23 mouse cellular contexts compared by ENCODE assay signal in genomic region chr14:62346570-62346969, GRCm38 (mm10). TPM values are rescaled to one million over a fixed set of nuclear protein-coding genes. Genes with fewer than 3 reads are reported as not detected.
A peak's percentile ranks its signal among the peaks of the same experiment; 100 is the strongest.
DNase-seq lines count a peak whose midpoint lies in the region; ATAC-seq and TF ChIP-seq lines count a peak whose summit lies in the region.
"Had no signal": no experiment of that assay in that cellular context is flagged by ENCODE, and none has a peak within 500 bp of the region (broad histone marks: within the 10 kb centered on the region; RNA-seq: fewer than 3 reads in every experiment).

No protein-coding gene starts in this region.

- H3K9me3 ChIP-seq in midbrain, embryonic 11.5 days (ENCODE audit: control insufficient read depth, low read length): no peaks in the 10 kb centered on the region
- H3K9me3 ChIP-seq in midbrain, postnatal 0 days (ENCODE audit: low read length): no peaks in the 10 kb centered on the region
- H3K9me3 ChIP-seq: embryonic facial prominence, embryonic 10.5 days; heart, embryonic 15.5 days; midbrain, embryonic 10.5 days; neural tube, embryonic 12.5 days; stomach, embryonic 15.5 days had no signal

- no peaks in the 10 kb centered on the region for H3K27me3 ChIP-seq in midbrain, embryonic 11.5 days (ENCODE audit: control insufficient read depth, insufficient read depth, low read length)
- no peaks in the 10 kb centered on the region for H3K27me3 ChIP-seq in midbrain, postnatal 0 days (ENCODE audit: insufficient read depth, low read length)
- H3K27me3 ChIP-seq: heart, embryonic 15.5 days; neural tube, embryonic 12.5 days; stomach, embryonic 15.5 days had no signal

- H3K9ac ChIP-seq in midbrain, embryonic 11.5 days (ENCODE audit: low read length): no peak overlapping the region
- H3K9ac ChIP-seq in midbrain, postnatal 0 days (replicated peaks; ENCODE audit: low read length, poor library complexity, severe bottlenecking): no peak overlapping the region
- H3K9ac ChIP-seq: heart, embryonic 15.5 days; liver, postnatal 0 days; neural tube, embryonic 12.5 days; stomach, embryonic 15.5 days had no signal

- peak; percentile 63 for DNase-seq in heart, adult 11 months
- DNase-seq in heart, adult 18-20 months: no peak
- peak; percentile 60 for DNase-seq in midbrain, embryonic 11.5 days (ENCODE audit: low spot score, missing footprints)
- DNase-seq in midbrain, postnatal 0 days (ENCODE audit: low spot score): no peak
- no peak for DNase-seq in liver
- DNase-seq in left cerebral cortex, postnatal 4 days: no peak
- DNase-seq: adrenal gland, postnatal 10 days; gastrocnemius, postnatal 14 days; heart, postnatal 36 days; liver, postnatal 0 days; right cerebral cortex, adult 18-20 months; thymus, postnatal 25 days had no signal

- intact Hi-C loops in left cerebral cortex, postnatal 4 days (cut with DNase I): no loop called here

- H3K4me3 ChIP-seq in midbrain, embryonic 11.5 days (ENCODE audit: low read depth, low read length): no peak overlapping the region
- H3K4me3 ChIP-seq in midbrain, postnatal 0 days (ENCODE audit: low read depth, low read length): no peak overlapping the region
- peak overlapping the region; percentile 26; the same call in 1 of the 2 replicates for H3K4me3 ChIP-seq in brown adipose tissue, adult 24 weeks (ENCODE audit: insufficient read depth, low read depth, low read length)
- H3K4me3 ChIP-seq: embryonic facial prominence, embryonic 10.5 days; heart, embryonic 15.5 days; left cerebral cortex, adult 2 months; midbrain, embryonic 10.5 days; neural tube, embryonic 12.5 days; stomach, embryonic 15.5 days had no signal

- 0 out of 2 replicates have a peak, but pooled peaks cover 4% of the 10 kb centered on the region for H3K4me1 ChIP-seq in midbrain, embryonic 11.5 days (ENCODE audit: control insufficient read depth, insufficient read depth, low read length)
- no peaks in the 10 kb centered on the region for H3K4me1 ChIP-seq in midbrain, postnatal 0 days (ENCODE audit: insufficient read depth, low read length)
- H3K4me1 ChIP-seq in brown adipose tissue, adult 24 weeks (ENCODE audit: control insufficient read depth, insufficient read depth, insufficient read length, low read length): no peaks in the 10 kb centered on the region; the same call in 1 of the 2 replicates

- WGBS in midbrain, embryonic 11.5 days: 74% methylated on average over 11 of the region's 11 CpGs
- WGBS in midbrain, postnatal 0 days: 64% methylated on average over 11 of the region's 11 CpGs

- no peak for ATAC-seq in midbrain, embryonic 11.5 days (ENCODE audit: low FRiP score)
- ATAC-seq in midbrain, postnatal 0 days (ENCODE audit: low FRiP score): no peak
- ATAC-seq: liver, postnatal 0 days; lung, postnatal 0 days had no signal

- TF ChIP-seq CTCF in midbrain, postnatal 0 days (IDR thresholded peaks at IDR 0.05): no peak

- no peak overlapping the region for H3K4me2 ChIP-seq in midbrain, embryonic 11.5 days
- H3K4me2 ChIP-seq in midbrain, postnatal 0 days (ENCODE audit: low read depth, low read length, poor library complexity, severe bottlenecking): no peak overlapping the region
- H3K4me2 ChIP-seq: heart, embryonic 15.5 days; liver, embryonic 11.5 days; neural tube, embryonic 12.5 days; stomach, embryonic 15.5 days had no signal

- no peaks in the 10 kb centered on the region for H3K36me3 ChIP-seq in midbrain, embryonic 11.5 days (ENCODE audit: control insufficient read depth, insufficient read depth, low read length)
- peaks cover 8% of the 10 kb centered on the region; the same call in 1 of the 2 replicates for H3K36me3 ChIP-seq in midbrain, postnatal 0 days (ENCODE audit: insufficient read depth, low read length)
- H3K36me3 ChIP-seq: neural tube, embryonic 12.5 days had no signal

- H3K27ac ChIP-seq in midbrain, embryonic 11.5 days (ENCODE audit: low read depth, low read length): no peak overlapping the region
- no peak overlapping the region for H3K27ac ChIP-seq in midbrain, postnatal 0 days (ENCODE audit: low read depth, low read length)
- no peak overlapping the region for H3K27ac ChIP-seq in brown adipose tissue, adult 24 weeks (replicated peaks; ENCODE audit: low read depth, low read length)
- H3K27ac ChIP-seq: embryonic facial prominence, embryonic 10.5 days; heart, embryonic 15.5 days; kidney, postnatal 0 days; left cerebral cortex, adult 2 months; midbrain, embryonic 10.5 days; neural tube, embryonic 12.5 days; stomach, embryonic 15.5 days had no signal

RNA-seq across cellular contexts. Expression of gene Dleu7, which starts 53.7 kb away (rescaled TPM):
- not detected for total RNA-seq in heart, adult 18-20 months (2021)
- polyA plus RNA-seq in midbrain, embryonic 11.5 days (2014; fragmentation: Nextera tagmentation; extraction: Ambion mirVana): 3.7 and 5.1 TPM in 2 replicates
- total RNA-seq in midbrain, postnatal 0 days (2014; rRNA removed): 35.0 TPM in 2 replicates
- polyA plus RNA-seq in midbrain, postnatal 0 days (2015; fragmentation: Nextera tagmentation; extraction: Ambion mirVana): 19.3 and 19.7 TPM in 2 replicates
- not detected in 2 replicates for polyA plus RNA-seq in brown adipose tissue, adult 24 weeks (2012; ENCODE audit: insufficient read depth, insufficient read length, missing spikeins)
- 10 to 100 TPM; 11.6 to 11.9 TPM for total RNA-seq in left cerebral cortex, postnatal 4 days (2021)
- total RNA-seq: gastrocnemius, postnatal 14 days; heart, postnatal 36 days had no signal
- polyA plus RNA-seq: C2C12 had no signal

RNA-seq across cellular contexts. Expression of gene Rnaseh2b, which starts 54.2 kb away (rescaled TPM):
- total RNA-seq in heart, adult 18-20 months (2021): 1 to 10 TPM; 7.4 to 9.4 TPM
- 78.1 and 89.3 TPM in 2 replicates for polyA plus RNA-seq in midbrain, embryonic 11.5 days (2014; fragmentation: Nextera tagmentation; extraction: Ambion mirVana)
- 17.7 and 24.1 TPM in 2 replicates for total RNA-seq in midbrain, postnatal 0 days (2014; rRNA removed)
- 29.8 and 32.8 TPM in 2 replicates for polyA plus RNA-seq in midbrain, postnatal 0 days (2015; fragmentation: Nextera tagmentation; extraction: Ambion mirVana)
- polyA plus RNA-seq in brown adipose tissue, adult 24 weeks (2012; ENCODE audit: insufficient read depth, insufficient read length, missing spikeins): 7.2 and 17.2 TPM in 2 replicates
- 10 to 100 TPM; 22.0 to 24.0 TPM for total RNA-seq in left cerebral cortex, postnatal 4 days (2021)

Comparison
In these comparisons a context has a peak if more than half of its experiments do, and no peak if none do; other contexts are left out.
1. DNase-seq: peak in heart, adult 11 months (single experiment) and midbrain, embryonic 11.5 days (single experiment); none in heart, adult 18-20 months (0 of 2), midbrain, postnatal 0 days (single experiment), liver (single experiment) and left cerebral cortex, postnatal 4 days (single experiment).
2. RNA of gene Dleu7, which starts 53.7 kb away (total RNA-seq): 35.0 TPM in midbrain, postnatal 0 days and 11.6 to 11.9 TPM in left cerebral cortex, postnatal 4 days; not detected in heart, adult 18-20 months; every median in the first group is over 10 times any median in the second.